Mouse (Mus musculus) liver, embryonic 14.5 days (tissue): ENCODE measurements around the gene Usp5.

Experiments used
- CTCF ChIP-seq: IDR thresholded peaks from 2 replicates; pipeline ENCODE4 v1.5.1; 2016; ENCODE audit warnings: antibody characterized with exemption, low read depth, control low read depth
- EP300 ChIP-seq: IDR thresholded peaks from 2 replicates; pipeline ENCODE4 v1.6.1; 2016; ENCODE audit warnings: antibody characterized with exemption, low read depth

GRCm38 (mm10) chr6:124834512-124835081 is 5.3 kb upstream of the Usp5 start:
- TF ChIP-seq CTCF (no peak), EP300 (no peak)
